7 mouse cellular contexts compared by ENCODE assay signal in the genomic region with DNA sequence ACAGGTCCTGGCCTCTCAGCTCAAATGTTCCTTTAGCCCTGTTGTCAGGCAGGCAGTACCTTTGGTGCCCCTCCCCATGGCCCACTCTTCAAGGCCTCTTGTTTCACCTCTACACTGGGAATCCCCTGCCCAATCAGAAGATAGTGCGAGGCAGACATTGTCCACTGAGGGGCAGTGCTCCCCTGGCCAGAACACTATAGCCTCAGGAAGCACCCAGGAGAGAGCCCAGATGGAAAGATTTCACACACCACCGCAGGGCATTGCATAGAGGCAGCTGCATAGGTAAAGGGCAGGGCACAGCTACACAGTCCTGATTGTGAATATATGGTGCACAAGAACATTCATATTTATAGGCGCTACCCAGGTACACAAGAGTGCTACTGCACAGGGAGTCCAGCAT. TPM values are rescaled to one million over a fixed set of nuclear protein-coding genes. Genes with fewer than 3 reads are reported as not detected.
DNase-seq lines count a peak whose midpoint lies in the region; ATAC-seq and TF ChIP-seq lines count a peak whose summit lies in the region.

No protein-coding gene starts in this region.

- H3K36me3 ChIP-seq in MEL (ENCODE audit: control insufficient read depth in 1 of 2, insufficient read depth in 2 of 2, low read length in 2 of 2): no peaks in the 10 kb centered on the region

- H3K4me3 ChIP-seq in MEL (ENCODE audit: control insufficient read depth in 1 of 2, insufficient read depth in 1 of 2, low read depth in 2 of 2, low read length in 2 of 2): no peak overlapping the region
- H3K4me3 ChIP-seq in cortical plate, adult 2 months (ENCODE audit: insufficient read depth, low read length): no peak overlapping the region

- TF ChIP-seq POLR2A in MEL (IDR thresholded peaks at IDR 0.05; ENCODE audit: control insufficient read depth in 1 of 2, insufficient read depth in 1 of 2, low read depth in 1 of 2, low read length in 2 of 2, poor library complexity in 1 of 2): no peak
- no peak for TF ChIP-seq POLR2A in cortical plate, adult 2 months (IDR thresholded peaks at IDR 0.05; ENCODE audit: extremely low read depth, insufficient read depth, low read length)

- no peak for TF ChIP-seq EP300 in MEL (IDR thresholded peaks at IDR 0.05; ENCODE audit: low read depth in 1 of 2, low read length in 2 of 2)

- peak; percentile 36 to 68 (median 65) for TF ChIP-seq CTCF in MEL (IDR thresholded peaks at IDR 0.05 in 2 of 3, conservative IDR thresholded peaks at IDR 0.05 in 1 of 3; ENCODE audit: control insufficient read depth in 1 of 3, insufficient read depth in 1 of 3, low read depth in 2 of 3, low read length in 3 of 3, poor library complexity in 1 of 3, severe bottlenecking in 1 of 3)
- TF ChIP-seq CTCF in cortical plate, adult 2 months (IDR thresholded peaks at IDR 0.05; ENCODE audit: extremely low read depth, insufficient read depth, low read length): peak; percentile 58; the same call in 1 of the 2 replicates

- no peaks in the 10 kb centered on the region for H3K9me3 ChIP-seq in MEL (replicated peaks; ENCODE audit: insufficient read depth, low read length)

- H3K27ac ChIP-seq in MEL (ENCODE audit: control insufficient read depth, low read depth, low read length): no peak overlapping the region
- no peak overlapping the region for H3K27ac ChIP-seq in cortical plate, adult 2 months (ENCODE audit: insufficient read depth, low read length)

- intact Hi-C loops in gastrocnemius, postnatal 14 days (cut with DNase I; ENCODE audit: low total_unique reads): no loop called here

- no peaks in the 10 kb centered on the region for H3K79me2 ChIP-seq in MEL (ENCODE audit: control insufficient read depth, insufficient read depth, low read length, poor library complexity)

- ATAC-seq in megakaryocyte, adult 5-6 weeks (ENCODE audit: poor library complexity, severe bottlenecking): peak; percentile 86

- TF ChIP-seq RAD21 in MEL (IDR thresholded peaks at IDR 0.05; ENCODE audit: low read depth, low read length): peak; percentile 77

- DNase-seq in B cell, adult 2 months: peak; percentile 9 to 12
- DNase-seq in MEL (ENCODE audit: low read depth, low spot score): no peak
- DNase-seq in gastrocnemius, postnatal 14 days: peak; percentile 35
- DNase-seq in kidney, postnatal 14 days: peak; percentile 35
- DNase-seq in skeletal muscle tissue, adult 2 months (ENCODE audit: low read depth, low spot score): peak; percentile 27

- no peaks in the 10 kb centered on the region for H3K4me1 ChIP-seq in MEL (ENCODE audit: control insufficient read depth in 1 of 2, insufficient read depth in 2 of 2, low read length in 2 of 2)
- no peaks in the 10 kb centered on the region for H3K4me1 ChIP-seq in cortical plate, adult 2 months (ENCODE audit: control insufficient read depth, insufficient read depth, low read length)

- no peaks in the 10 kb centered on the region for H3K27me3 ChIP-seq in MEL (ENCODE audit: control insufficient read depth in 1 of 2, insufficient read depth in 2 of 2, low read length in 2 of 2)

- no peak overlapping the region for H3K9ac ChIP-seq in MEL (ENCODE audit: control insufficient read depth, low read depth, low read length, poor library complexity, severe bottlenecking)

TF ChIP-seq in MEL, 35 proteins besides CTCF, POLR2A, EP300 and RAD21:
- TF ChIP-seq USF2 (IDR thresholded peaks at IDR 0.05; ENCODE audit: borderline replicate concordance in 1 of 2, insufficient read depth in 1 of 2, low read depth in 1 of 2, low read length in 2 of 2) (no peak), HCFC1 (IDR thresholded peaks at IDR 0.05; ENCODE audit: low read depth, low read length) (no peak), JUND (IDR thresholded peaks at IDR 0.05; ENCODE audit: low read depth, low read length) (no peak), MXI1 (IDR thresholded peaks at IDR 0.05; ENCODE audit: low read depth, low read length) (no peak), MYB (IDR thresholded peaks at IDR 0.05; ENCODE audit: low read depth, low read length) (no peak), ZC3H11A (IDR thresholded peaks at IDR 0.05; ENCODE audit: low read depth, low read length) (0 out of 2 replicates have a peak, but pooled peaks have one; percentile 33), NELFE (IDR thresholded peaks at IDR 0.05; ENCODE audit: low read depth, low read length) (no peak), ETS1 (IDR thresholded peaks at IDR 0.05; ENCODE audit: low read depth, low read length) (no peak), POLR2AphosphoS5 (IDR thresholded peaks at IDR 0.05; ENCODE audit: borderline replicate concordance, low read depth, low read length) (no peak), SMC3 (IDR thresholded peaks at IDR 0.05; ENCODE audit: low read depth, low read length) (peak; percentile 60)

RNA-seq across cellular contexts. Expression of gene Vipr2, which starts 6.5 kb away (rescaled TPM):
- not detected in 2 replicates for total RNA-seq in MEL (2012; rRNA removed)
- not detected for polyA plus RNA-seq in MEL (2012; ENCODE audit: insufficient read depth in 1 of 2, insufficient read length in 2 of 2, low read depth in 1 of 2, low replicate concordance in 2 of 2, missing spikeins in 1 of 2)
- 0.36 and 0.52 TPM in 2 replicates for polyA plus RNA-seq in cortical plate, adult 2 months (2012; rRNA removed)
- total RNA-seq in gastrocnemius, postnatal 14 days (2021): 1 to 10 TPM; 2.4 to 5.5 TPM
- 0.31 and 1.4 TPM in 2 replicates for total RNA-seq in megakaryocyte, adult 5-6 weeks (2015)
- 0.07 TPM in 1 of 2 replicates, not detected in the other for total RNA-seq in megakaryocyte, adult 5-6 weeks (2017)

RNA-seq across cellular contexts. Expression of gene Zfp386, which starts 23.5 kb away (rescaled TPM):
- 35.6 and 37.1 TPM in 2 replicates for total RNA-seq in MEL (2012; rRNA removed)
- polyA plus RNA-seq in MEL (2012; ENCODE audit: insufficient read depth in 1 of 2, insufficient read length in 2 of 2, low read depth in 1 of 2, low replicate concordance in 2 of 2, missing spikeins in 1 of 2): 10 to 100 TPM in 1 of 2 experiments, not detected in 1; 28.8 TPM
- polyA plus RNA-seq in cortical plate, adult 2 months (2012; rRNA removed): 28.4 and 30.9 TPM in 2 replicates
- 10 to 100 TPM; 23.0 to 23.4 TPM for total RNA-seq in gastrocnemius, postnatal 14 days (2021)
- 54.7 and 57.5 TPM in 2 replicates for total RNA-seq in megakaryocyte, adult 5-6 weeks (2015)
- 37.5 and 51.5 TPM in 2 replicates for total RNA-seq in megakaryocyte, adult 5-6 weeks (2017)
